Mouse (Mus musculus) midbrain, embryonic 13.5 days (tissue): ENCODE results near the gene Neurl1a. TPM values are rescaled to one million over a fixed set of nuclear protein-coding genes. Genes with fewer than 3 reads are reported as not detected.

Experiments
- ATAC-seq: fragments of 200-750 bp; cut with Nextera tagmentation; 2 replicates; pipeline ENCODE4 v1.8.0; 2017; ENCODE audit warnings: mild to moderate bottlenecking, moderate TSS enrichment, moderate library complexity
- H3K27ac ChIP-seq: fragments of 300-500 bp; sonication (generic); 2 replicates; pipeline ENCODE4 v1.5.1; 2015; ENCODE audit warnings: inconsistent platforms, mild to moderate bottlenecking, moderate library complexity
- H3K27me3 ChIP-seq: fragments of 300-500 bp; sonication (generic); 2 replicates; pipeline ENCODE4 v1.6.1; 2015; ENCODE audit warnings: mild to moderate bottlenecking, inconsistent platforms
- H3K36me3 ChIP-seq: fragments of 300-500 bp; sonication (generic); 2 replicates; pipeline ENCODE4 v1.6.1; 2015; ENCODE audit warnings: mild to moderate bottlenecking, inconsistent platforms
- H3K4me1 ChIP-seq: fragments of 300-500 bp; sonication (generic); replicated peaks from 2 replicates; pipeline ENCODE4 v1.6.1; 2015; ENCODE audit warnings: inconsistent platforms
- H3K4me2 ChIP-seq: fragments of 300-500 bp; sonication (generic); replicated peaks from 2 replicates; pipeline ENCODE4 v1.6.1; 2015; ENCODE audit warnings: moderate library complexity, mild to moderate bottlenecking, inconsistent platforms
- H3K4me3 ChIP-seq: fragments of 300-500 bp; sonication (generic); replicated peaks from 2 replicates; pipeline ENCODE4 v1.5.1; 2015; ENCODE audit warnings: mild to moderate bottlenecking, inconsistent platforms
- H3K9ac ChIP-seq: fragments of 300-500 bp; sonication (generic); replicated peaks from 2 replicates; pipeline ENCODE4 v1.6.1; 2015; ENCODE audit warnings: mild to moderate bottlenecking, inconsistent platforms
- H3K9me3 ChIP-seq: fragments of 300-500 bp; sonication (generic); 2 replicates; pipeline ENCODE4 v1.6.1; 2016; ENCODE audit warnings: mild to moderate bottlenecking, inconsistent platforms
- WGBS: fragments of 180-500 bp; shearing (Covaris S2); methylation state at CpG from one replicate; pipeline ENCODE4 v1.1.7; 2015; 5-methylcytosine and 5-hydroxymethylcytosine counted together
- polyA plus RNA-seq: library from polyadenylated mRNA; unstranded; fragments of >200 nt; fragmentation: Nextera tagmentation; extraction: Ambion mirVana; gene quantifications from 2 replicates; pipeline ENCODE4 v1.2.1, GENCODE M21; 2015

The Neurl1a gene
- polyA plus RNA-seq, 1 experiment from 2014 or later: 5.9 TPM

DNA sequence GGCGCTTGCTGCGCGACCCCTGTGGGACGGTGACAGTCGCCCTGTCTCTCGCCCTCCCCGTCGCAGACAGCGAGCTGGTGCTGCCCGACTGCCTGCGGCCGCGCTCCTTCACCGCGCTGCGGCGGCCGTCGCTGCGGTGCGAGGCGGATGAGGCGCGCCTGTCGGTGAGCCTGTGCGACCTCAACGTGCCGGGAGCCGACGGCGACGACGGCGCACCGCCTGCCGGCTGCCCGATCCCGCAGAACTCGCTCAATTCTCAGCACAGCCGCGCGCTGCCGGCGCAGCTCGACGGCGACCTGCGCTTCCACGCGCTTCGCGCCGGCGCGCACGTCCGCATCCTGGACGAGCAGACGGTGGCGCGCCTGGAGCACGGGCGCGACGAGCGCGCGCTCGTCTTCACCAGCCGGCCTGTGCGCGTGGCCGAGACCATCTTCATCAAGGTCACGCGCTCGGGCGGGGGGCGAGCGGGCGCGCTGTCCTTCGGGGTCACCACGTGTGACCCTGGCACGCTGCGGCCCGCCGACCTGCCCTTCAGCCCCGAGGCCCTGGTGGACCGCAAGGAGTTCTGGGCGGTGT, 74.5 kb downstream of the Neurl1a start:
- WGBS: 3% methylated on average over 90 of the region's 90 CpGs
- peaks cover 9% of the 10 kb centered on the region for H3K4me1 ChIP-seq
- no peak overlapping the region for H3K9ac ChIP-seq
- H3K9me3 ChIP-seq: 0 out of 2 replicates have a peak, but pooled peaks cover 2% of the 10 kb centered on the region
- 0 out of 2 replicates have a peak, but pooled peaks have one; percentile 31 for ATAC-seq
- H3K27ac ChIP-seq: no peak overlapping the region
- H3K36me3 ChIP-seq: no peaks in the 10 kb centered on the region
- peaks cover 40% of the 10 kb centered on the region for H3K27me3 ChIP-seq
- H3K4me3 ChIP-seq: peak overlapping the region; percentile 38
- H3K4me2 ChIP-seq: peak overlapping the region; percentile 52

DNA sequence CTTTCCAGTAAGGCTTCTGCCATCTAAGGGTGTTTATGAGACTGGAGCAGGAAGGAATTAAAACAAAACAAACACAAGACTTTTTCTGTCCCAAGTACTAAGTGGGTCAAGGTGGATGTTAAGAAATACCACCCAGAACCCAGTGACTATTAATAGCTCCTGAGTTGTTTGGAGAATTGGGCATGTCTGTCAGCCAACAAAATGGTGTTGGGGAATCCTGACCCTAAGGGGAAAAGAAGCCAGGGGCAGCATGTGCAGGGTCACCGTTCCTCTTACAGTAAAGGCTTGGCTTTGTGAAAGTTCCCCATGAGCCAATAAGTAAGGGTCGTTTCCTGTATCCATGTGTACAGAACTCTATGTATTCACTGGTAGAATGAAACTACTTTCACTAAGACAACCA, 76.4 kb downstream of the Neurl1a start:
- H3K36me3 ChIP-seq: no peaks in the 10 kb centered on the region
- H3K27me3 ChIP-seq: peaks cover 40% of the 10 kb centered on the region
- H3K4me3 ChIP-seq: no peak overlapping the region
- H3K4me2 ChIP-seq: no peak overlapping the region
- no peak overlapping the region for H3K27ac ChIP-seq
- no peak overlapping the region for H3K9ac ChIP-seq
- 82% methylated on average over 2 of the region's 2 CpGs for WGBS
- H3K4me1 ChIP-seq: peaks cover 9% of the 10 kb centered on the region
- ATAC-seq: no peak
- H3K9me3 ChIP-seq: 0 out of 2 replicates have a peak, but pooled peaks cover 2% of the 10 kb centered on the region

GRCm38 (mm10) chr19:47255919-47256318, 77.3 kb downstream of the Neurl1a start:
- Histone ChIP-seq H3K27ac (no peak overlapping the region), H3K9ac (no peak overlapping the region), H3K4me2 (no peak overlapping the region), H3K27me3 (peaks cover 40% of the 10 kb centered on the region), H3K36me3 (no peaks in the 10 kb centered on the region), H3K4me3 (no peak overlapping the region), H3K9me3 (0 out of 2 replicates have a peak, but pooled peaks cover 2% of the 10 kb centered on the region), H3K4me1 (peaks cover 9% of the 10 kb centered on the region)
- WGBS: 83% methylated on average over 6 of the region's 6 CpGs
- ATAC-seq: no peak

GRCm38 (mm10) chr19:47259581-47259980, 81.0 kb downstream of the Neurl1a start:
- Histone ChIP-seq H3K36me3 (no peaks in the 10 kb centered on the region), H3K4me3 (no peak overlapping the region), H3K9ac (no peak overlapping the region), H3K27ac (no peak overlapping the region), H3K27me3 (peaks cover 6% of the 10 kb centered on the region), H3K4me1 (no peaks in the 10 kb centered on the region), H3K9me3 (no peaks in the 10 kb centered on the region), H3K4me2 (no peak overlapping the region)
- ATAC-seq: peak; percentile 66
- 9% methylated on average over 5 of the region's 5 CpGs for WGBS

- WGBS: 86% methylated on average over 8 of the region's 8 CpGs
- no peaks in the 10 kb centered on the region for H3K4me1 ChIP-seq
- H3K27me3 ChIP-seq: no peaks in the 10 kb centered on the region; the same call in 1 of the 2 replicates
- H3K27ac ChIP-seq: no peak overlapping the region
- no peaks in the 10 kb centered on the region for H3K9me3 ChIP-seq
- ATAC-seq: no peak
- H3K4me2 ChIP-seq: no peak overlapping the region
- no peak overlapping the region for H3K9ac ChIP-seq
- H3K36me3 ChIP-seq: no peaks in the 10 kb centered on the region
- H3K4me3 ChIP-seq: no peak overlapping the region
Observed at GRCm38 (mm10) chr19:47261196-47261595, 82.6 kb downstream of the Neurl1a start.

DNA sequence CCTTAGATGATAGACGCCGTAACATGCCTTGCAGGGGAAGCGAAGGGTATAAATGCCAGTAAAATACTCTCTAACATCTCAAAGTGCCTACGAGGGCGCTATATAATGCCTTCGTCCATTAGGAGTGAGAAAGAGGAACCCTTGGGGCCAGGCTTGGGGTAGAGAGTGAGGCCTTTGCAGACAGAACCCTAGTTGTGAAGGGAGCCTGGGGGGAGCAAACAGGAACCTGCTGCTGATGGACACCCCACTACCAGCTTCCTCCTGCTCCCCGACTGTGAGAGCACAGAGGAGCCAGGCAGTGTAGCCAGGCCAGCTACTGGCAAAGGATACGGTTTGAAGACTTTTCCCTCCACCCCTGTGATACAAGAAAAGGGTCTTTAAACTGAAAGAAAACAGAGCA, 85.0 kb downstream of the Neurl1a start:
- no peak for ATAC-seq
- Histone ChIP-seq H3K9me3 (no peaks in the 10 kb centered on the region), H3K27me3 (no peaks in the 10 kb centered on the region), H3K4me2 (no peak overlapping the region), H3K4me3 (no peak overlapping the region), H3K9ac (no peak overlapping the region), H3K27ac (no peak overlapping the region), H3K4me1 (no peaks in the 10 kb centered on the region), H3K36me3 (peaks cover 19% of the 10 kb centered on the region)
- WGBS: 93% methylated on average over 8 of the region's 8 CpGs

- Histone ChIP-seq H3K4me3 (no peak overlapping the region), H3K27me3 (no peaks in the 10 kb centered on the region), H3K9me3 (no peaks in the 10 kb centered on the region), H3K36me3 (peaks cover 25% of the 10 kb centered on the region), H3K4me2 (no peak overlapping the region), H3K4me1 (no peaks in the 10 kb centered on the region), H3K9ac (no peak overlapping the region), H3K27ac (no peak overlapping the region)
- WGBS: 50% methylated on average over 11 of the region's 11 CpGs
- ATAC-seq: peak; percentile 80
Observed at GRCm38 (mm10) chr19:47264322-47265092, 85.9 kb downstream of the Neurl1a start.

DNA sequence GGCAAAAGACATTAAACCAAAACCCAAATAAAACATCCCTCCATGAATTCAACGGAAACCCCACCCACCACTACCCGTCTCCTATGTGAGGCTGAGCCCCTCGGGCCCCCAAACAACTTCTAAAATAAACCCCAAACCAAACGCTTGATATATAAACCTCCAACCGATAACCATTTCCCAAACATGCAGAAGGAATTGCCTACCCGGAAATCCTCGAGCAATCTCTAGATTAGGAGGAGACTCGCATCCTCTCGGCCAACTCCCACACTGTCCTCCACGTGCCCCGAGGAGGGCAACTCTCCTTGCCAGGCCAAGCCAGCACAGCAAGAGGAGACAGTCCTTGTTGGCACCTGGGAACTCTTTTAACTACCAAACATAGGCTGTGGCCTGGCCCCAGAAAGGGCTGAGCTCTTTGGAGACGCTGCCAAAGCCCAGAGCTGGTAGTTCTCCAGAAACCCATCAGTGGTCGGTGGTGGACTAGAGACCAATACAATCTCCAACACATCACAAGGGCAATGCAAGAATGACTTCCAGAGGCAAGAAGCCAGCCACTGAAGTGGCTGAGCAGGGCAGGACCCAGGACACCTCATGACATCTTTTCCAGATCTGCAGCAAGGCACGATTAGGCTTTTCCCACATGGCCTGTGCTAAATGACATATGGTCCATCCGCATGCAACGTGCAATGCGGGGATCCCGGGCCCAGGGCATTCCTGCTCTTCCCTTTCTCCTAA, 87.6 kb downstream of the Neurl1a start:
- no peaks in the 10 kb centered on the region for H3K27me3 ChIP-seq
- H3K9me3 ChIP-seq: no peaks in the 10 kb centered on the region
- no peak overlapping the region for H3K4me3 ChIP-seq
- no peaks in the 10 kb centered on the region for H3K4me1 ChIP-seq
- peaks cover 25% of the 10 kb centered on the region for H3K36me3 ChIP-seq
- no peak overlapping the region for H3K9ac ChIP-seq
- H3K4me2 ChIP-seq: no peak overlapping the region
- no peak for ATAC-seq
- 93% methylated on average over 18 of the region's 18 CpGs for WGBS
- H3K27ac ChIP-seq: no peak overlapping the region

- H3K27ac ChIP-seq: no peak overlapping the region
- no peak for ATAC-seq
- no peak overlapping the region for H3K4me3 ChIP-seq
Observed at GRCm38 (mm10) chr19:47267066-47267465, 88.4 kb downstream of the Neurl1a start.

GRCm38 (mm10) chr19:47269729-47270128, 91.1 kb downstream of the Neurl1a start:
- Histone ChIP-seq H3K27me3 (no peaks in the 10 kb centered on the region), H3K9ac (no peak overlapping the region), H3K9me3 (no peaks in the 10 kb centered on the region), H3K27ac (no peak overlapping the region), H3K4me2 (no peak overlapping the region), H3K4me1 (no peaks in the 10 kb centered on the region), H3K36me3 (peaks cover 40% of the 10 kb centered on the region), H3K4me3 (no peak overlapping the region)
- ATAC-seq: no peak
- 48% methylated on average over 8 of the region's 8 CpGs for WGBS

More at GRCm38 (mm10) chr19:47267066-47267465, 88.4 kb downstream of the Neurl1a start:
- Histone ChIP-seq H3K9ac (no peak overlapping the region), H3K27me3 (no peaks in the 10 kb centered on the region), H3K4me1 (no peaks in the 10 kb centered on the region), H3K9me3 (no peaks in the 10 kb centered on the region), H3K4me2 (no peak overlapping the region), H3K36me3 (peaks cover 25% of the 10 kb centered on the region)
- WGBS: 87% methylated on average over 21 of the region's 21 CpGs

GRCm38 (mm10) chr19:47270520-47270919, 91.9 kb downstream of the Neurl1a start:
- 85% methylated on average over 9 of the region's 9 CpGs for WGBS
- no peak overlapping the region for H3K9ac ChIP-seq
- no peak overlapping the region for H3K4me2 ChIP-seq
- no peak overlapping the region for H3K27ac ChIP-seq
- no peaks in the 10 kb centered on the region for H3K4me1 ChIP-seq
- no peaks in the 10 kb centered on the region for H3K27me3 ChIP-seq
- no peak overlapping the region for H3K4me3 ChIP-seq
- peaks cover 40% of the 10 kb centered on the region for H3K36me3 ChIP-seq
- no peaks in the 10 kb centered on the region for H3K9me3 ChIP-seq
- ATAC-seq: no peak

GRCm38 (mm10) chr19:47276730-47277129, 98.1 kb downstream of the Neurl1a start:
- Histone ChIP-seq H3K27ac (no peak overlapping the region), H3K4me2 (no peak overlapping the region), H3K36me3 (peaks cover 35% of the 10 kb centered on the region), H3K4me1 (no peaks in the 10 kb centered on the region), H3K27me3 (no peaks in the 10 kb centered on the region), H3K4me3 (no peak overlapping the region), H3K9ac (no peak overlapping the region), H3K9me3 (no peaks in the 10 kb centered on the region)
- WGBS: 92% methylated on average over 6 of the region's 6 CpGs
- no peak for ATAC-seq
